Comparison of ENCODE assay signal across 16 mouse cellular contexts in genomic region chr1:80038059-80038458, GRCm38 (mm10).
"Had no signal": no experiment of that assay in that cellular context is flagged by ENCODE, and none has a peak within 500 bp of the region (broad histone marks: within the 10 kb centered on the region; RNA-seq: fewer than 3 reads in every experiment).

No protein-coding gene starts in this region.

- H3K36me3 ChIP-seq: neural tube, embryonic 13.5 days; neural tube, embryonic 15.5 days; stomach, embryonic 15.5 days had no signal

- H3K27me3 ChIP-seq: neural tube, embryonic 13.5 days; neural tube, embryonic 15.5 days; stomach, embryonic 15.5 days had no signal

- H3K4me2 ChIP-seq: neural tube, embryonic 13.5 days; neural tube, embryonic 15.5 days; stomach, embryonic 15.5 days had no signal

- H3K9me3 ChIP-seq: neural tube, embryonic 13.5 days; neural tube, embryonic 15.5 days; stomach, embryonic 15.5 days had no signal

- H3K9ac ChIP-seq: neural tube, embryonic 13.5 days; neural tube, embryonic 15.5 days; stomach, embryonic 15.5 days had no signal

- H3K4me3 ChIP-seq: neural tube, embryonic 13.5 days; neural tube, embryonic 15.5 days; stomach, embryonic 15.5 days had no signal

- H3K27ac ChIP-seq: neural tube, embryonic 13.5 days; neural tube, embryonic 15.5 days; stomach, embryonic 15.5 days; stomach, postnatal 0 days had no signal

- H3K4me1 ChIP-seq: stomach, embryonic 15.5 days had no signal

- DNase-seq: retina, postnatal 1 day; right cerebral cortex, adult 18-20 months; right cerebral cortex, postnatal 14 days; right cerebral cortex, postnatal 25 days; right cerebral cortex, postnatal 4 days; spleen, adult 18-20 months; thymus, adult 18-20 months; thymus, adult 2 months; thymus, postnatal 14 days; thymus, postnatal 25 days; thymus, postnatal 36 days; thymus, postnatal 4 days had no signal
